Mouse (Mus musculus) megakaryocyte, embryonic 14.5 days (primary cell): ENCODE results near the gene Tbc1d9b.

Experiments
- FLI1 ChIP-seq: IDR thresholded peaks from 2 replicates; pipeline ENCODE4 v1.6.1; 2012; ENCODE audit warnings: low read length, inconsistent platforms, mixed read lengths
- GATA1 ChIP-seq: IDR thresholded peaks from 3 replicates; pipeline ENCODE4 v1.6.1; 2012; ENCODE audit warnings: mixed read lengths, low read length, inconsistent platforms, borderline replicate concordance

- TF ChIP-seq GATA1 (no peak), FLI1 (no peak)
Measured at GRCm38 (mm10) chr11:50108823-50109244, 22.4 kb upstream of the Tbc1d9b start.
